Mouse (Mus musculus): ENCODE results near the gene Cdx2. TPM values are rescaled to one million over a fixed set of nuclear protein-coding genes. Genes with fewer than 3 reads are reported as not detected.

Gene Cdx2
- polyA plus RNA-seq, 2 experiments = 0.03 TPM; not detected in 1

DNA sequence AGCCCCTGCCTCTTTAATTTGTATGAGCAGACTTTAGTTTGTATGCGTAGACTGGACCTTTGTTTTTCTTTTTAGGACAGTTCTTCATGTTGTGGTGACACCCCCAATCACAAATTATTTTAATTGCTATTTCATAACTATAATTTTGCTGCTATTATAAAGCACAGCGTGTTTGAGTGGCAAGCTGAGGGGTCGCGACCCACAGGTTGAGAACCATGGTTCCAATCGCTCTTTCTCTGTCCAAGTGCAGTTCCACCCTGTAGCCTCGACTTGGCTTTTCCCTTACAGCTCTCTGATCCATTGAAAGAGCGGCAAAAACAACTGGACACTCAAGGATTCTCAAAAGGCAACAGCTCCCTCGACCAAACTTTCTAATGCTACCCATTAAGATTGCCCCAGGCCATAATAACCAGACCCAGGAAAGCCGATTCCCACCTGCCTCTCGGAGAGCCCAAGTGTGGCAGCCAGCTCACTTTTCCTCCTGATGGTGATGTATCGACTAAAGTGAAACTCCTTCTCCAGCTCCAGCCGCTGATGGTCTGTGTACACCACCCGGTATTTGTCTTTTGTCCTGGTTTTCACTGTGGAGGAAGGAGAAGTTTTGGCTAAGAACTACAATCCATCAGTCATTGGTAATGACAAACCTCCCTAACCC is 4.2 kb downstream of the Cdx2 start:
- Histone ChIP-seq H3K27ac (replicated peaks; ENCODE audit: low read depth, low read length) (no peak overlapping the region), H3K9ac (ENCODE audit: low read depth, low read length, severe bottlenecking) (no peak overlapping the region), H3K27me3 (ENCODE audit: control insufficient read depth, insufficient read depth, low read length) (peaks cover 99% of the 10 kb centered on the region), H3K4me2 (replicated peaks; ENCODE audit: low read depth, low read length, severe bottlenecking) (no peak overlapping the region), H3K36me3 (ENCODE audit: control insufficient read depth, insufficient read depth, low read length) (no peaks in the 10 kb centered on the region), H3K4me1 (ENCODE audit: control insufficient read depth, insufficient read depth, low read length) (peaks cover 15% of the 10 kb centered on the region), H3K9me3 (ENCODE audit: control insufficient read depth, low read length) (no peaks in the 10 kb centered on the region), H3K4me3 (replicated peaks; ENCODE audit: low read length) (no peak overlapping the region)
- no peak for ATAC-seq (ENCODE audit: low FRiP score, low read depth)
- WGBS = 11% methylated on average over 13 of the region's 13 CpGs
- DNase-seq (ENCODE audit: low spot score) = no peak
- TF ChIP-seq POLR2A (IDR thresholded peaks at IDR 0.05; ENCODE audit: borderline replicate concordance, extremely low read depth, insufficient read depth, insufficient read length) = no peak

- H3K4me2 ChIP-seq (replicated peaks; ENCODE audit: low read depth, low read length, severe bottlenecking) = no peak overlapping the region
- peaks cover 99% of the 10 kb centered on the region for H3K27me3 ChIP-seq (ENCODE audit: control insufficient read depth, insufficient read depth, low read length)
- H3K27ac ChIP-seq (replicated peaks; ENCODE audit: low read depth, low read length) = no peak overlapping the region
- ATAC-seq (ENCODE audit: low FRiP score, low read depth) (no peak), DNase-seq (ENCODE audit: low spot score) (no peak)
- no peaks in the 10 kb centered on the region for H3K9me3 ChIP-seq (ENCODE audit: control insufficient read depth, low read length)
- no peak for TF ChIP-seq POLR2A (IDR thresholded peaks at IDR 0.05; ENCODE audit: borderline replicate concordance, extremely low read depth, insufficient read depth, insufficient read length)
- no peaks in the 10 kb centered on the region for H3K36me3 ChIP-seq (ENCODE audit: control insufficient read depth, insufficient read depth, low read length)
- H3K4me3 ChIP-seq (replicated peaks; ENCODE audit: low read length) = no peak overlapping the region
- H3K9ac ChIP-seq (ENCODE audit: low read depth, low read length, severe bottlenecking) = no peak overlapping the region
- H3K4me1 ChIP-seq (ENCODE audit: control insufficient read depth, insufficient read depth, low read length) = peaks cover 15% of the 10 kb centered on the region
- 20% methylated on average over 8 of the region's 8 CpGs for WGBS
Observed at GRCm38 (mm10) chr5:147302141-147302540, 4.9 kb downstream of the Cdx2 start.

- Histone ChIP-seq H3K27me3 (ENCODE audit: control insufficient read depth, insufficient read depth, low read length) (peaks cover 99% of the 10 kb centered on the region), H3K9ac (ENCODE audit: low read depth, low read length, severe bottlenecking) (no peak overlapping the region), H3K4me2 (replicated peaks; ENCODE audit: low read depth, low read length, severe bottlenecking) (no peak overlapping the region), H3K27ac (replicated peaks; ENCODE audit: low read depth, low read length) (no peak overlapping the region), H3K4me1 (ENCODE audit: control insufficient read depth, insufficient read depth, low read length) (peaks cover 15% of the 10 kb centered on the region), H3K4me3 (replicated peaks; ENCODE audit: low read length) (no peak overlapping the region), H3K9me3 (ENCODE audit: control insufficient read depth, low read length) (no peaks in the 10 kb centered on the region), H3K36me3 (ENCODE audit: control insufficient read depth, insufficient read depth, low read length) (no peaks in the 10 kb centered on the region)
- TF ChIP-seq POLR2A (IDR thresholded peaks at IDR 0.05; ENCODE audit: borderline replicate concordance, extremely low read depth, insufficient read depth, insufficient read length) = no peak
- ATAC-seq (ENCODE audit: low FRiP score, low read depth) = no peak
- 9% methylated on average over 10 of the region's 10 CpGs for WGBS
- no peak for DNase-seq (ENCODE audit: low spot score)
Observed at GRCm38 (mm10) chr5:147301781-147302070, 5.3 kb downstream of the Cdx2 start.

DNA sequence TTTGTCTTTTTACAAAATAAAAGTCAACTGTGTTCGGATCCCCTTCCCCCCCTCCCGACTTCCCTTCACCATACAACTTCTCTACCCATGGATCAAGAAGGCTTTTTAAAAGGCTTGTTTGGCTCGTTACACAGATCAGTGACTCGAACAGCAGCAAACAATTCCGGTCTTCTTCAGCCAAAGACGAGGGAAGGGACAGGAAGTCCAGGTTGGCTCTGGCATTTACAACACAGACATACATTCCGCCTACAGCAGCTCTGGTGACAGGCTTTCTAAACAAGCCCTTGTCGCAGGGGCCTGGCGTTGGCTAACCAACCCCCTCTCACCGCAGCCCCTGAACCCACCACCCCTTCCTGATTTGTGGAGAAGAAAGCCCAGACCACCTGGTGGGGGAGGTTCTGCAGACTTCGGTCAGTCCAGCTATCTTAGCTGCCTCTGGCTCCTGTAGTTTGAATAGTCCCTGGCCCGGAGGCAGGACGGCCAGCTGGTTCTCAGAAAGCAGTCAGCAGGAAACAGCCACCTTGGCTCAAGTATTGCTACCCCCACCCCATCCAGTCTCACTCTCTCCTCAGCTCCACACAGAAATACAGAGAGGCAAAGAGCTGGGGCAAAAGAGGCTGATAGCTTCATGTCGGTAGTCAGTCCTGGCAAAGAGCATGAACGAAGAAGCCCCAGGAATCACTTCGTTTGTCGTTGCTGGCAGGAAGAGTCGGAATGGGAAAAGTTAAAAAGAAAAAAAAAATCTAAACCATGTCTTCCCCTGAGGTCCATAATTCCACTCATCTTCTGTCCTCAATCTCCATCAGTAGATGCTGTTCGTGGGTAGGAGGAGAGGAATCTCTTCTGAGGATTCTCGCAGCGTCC is 5.9 kb downstream of the Cdx2 start:
- TF ChIP-seq POLR2A (IDR thresholded peaks at IDR 0.05; ENCODE audit: borderline replicate concordance, extremely low read depth, insufficient read depth, insufficient read length) = no peak
- H3K27me3 ChIP-seq (ENCODE audit: control insufficient read depth, insufficient read depth, low read length) = peaks cover 93% of the 10 kb centered on the region
- peaks cover 10% of the 10 kb centered on the region; the same call in 1 of the 2 replicates for H3K4me1 ChIP-seq (ENCODE audit: control insufficient read depth, insufficient read depth, low read length)
- H3K27ac ChIP-seq (replicated peaks; ENCODE audit: low read depth, low read length) = no peak overlapping the region
- ATAC-seq (ENCODE audit: low FRiP score, low read depth) = no peak
- DNase-seq (ENCODE audit: low spot score) = no peak
- WGBS = 6% methylated on average over 21 of the region's 21 CpGs
- H3K36me3 ChIP-seq (ENCODE audit: control insufficient read depth, insufficient read depth, low read length) = no peaks in the 10 kb centered on the region
- H3K9ac ChIP-seq (ENCODE audit: low read depth, low read length, severe bottlenecking) = no peak overlapping the region
- no peaks in the 10 kb centered on the region for H3K9me3 ChIP-seq (ENCODE audit: control insufficient read depth, low read length)
- H3K4me3 ChIP-seq (replicated peaks; ENCODE audit: low read length) = no peak overlapping the region
- H3K4me2 ChIP-seq (replicated peaks; ENCODE audit: low read depth, low read length, severe bottlenecking) = no peak overlapping the region

DNA sequence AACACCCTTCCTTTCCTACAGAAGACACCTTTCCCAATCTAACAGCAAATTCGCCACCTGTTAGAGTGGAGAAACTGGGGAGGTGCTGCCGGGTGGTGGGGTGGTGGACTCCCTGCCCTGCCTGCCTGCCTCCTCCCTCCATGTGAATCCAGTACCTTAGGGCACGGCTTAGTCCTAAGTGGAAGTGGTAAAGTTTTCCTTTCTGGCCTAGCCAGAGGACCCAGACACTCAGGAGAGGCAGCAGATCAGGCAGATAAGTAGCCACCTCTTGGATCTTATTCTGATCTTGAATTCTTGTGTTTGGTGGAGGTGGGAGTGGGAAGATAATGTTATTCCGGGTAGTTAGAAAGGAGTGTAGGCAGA is 7.1 kb downstream of the Cdx2 start:
- Histone ChIP-seq H3K4me2 (replicated peaks; ENCODE audit: low read depth, low read length, severe bottlenecking) (no peak overlapping the region), H3K4me3 (replicated peaks; ENCODE audit: low read length) (peak overlapping the region; percentile 24), H3K4me1 (ENCODE audit: control insufficient read depth, insufficient read depth, low read length) (0 out of 2 replicates have a peak, but pooled peaks cover 8% of the 10 kb centered on the region), H3K36me3 (ENCODE audit: control insufficient read depth, insufficient read depth, low read length) (no peaks in the 10 kb centered on the region), H3K9me3 (ENCODE audit: control insufficient read depth, low read length) (no peaks in the 10 kb centered on the region), H3K27me3 (ENCODE audit: control insufficient read depth, insufficient read depth, low read length) (peaks cover 90% of the 10 kb centered on the region), H3K27ac (replicated peaks; ENCODE audit: low read depth, low read length) (no peak overlapping the region), H3K9ac (ENCODE audit: low read depth, low read length, severe bottlenecking) (no peak overlapping the region)
- TF ChIP-seq POLR2A (IDR thresholded peaks at IDR 0.05; ENCODE audit: borderline replicate concordance, extremely low read depth, insufficient read depth, insufficient read length) = no peak
- no peak for ATAC-seq (ENCODE audit: low FRiP score, low read depth)
- 4% methylated on average over 4 of the region's 4 CpGs for WGBS
- DNase-seq (ENCODE audit: low spot score) = no peak

Data from limb, embryonic 14.5 days (tissue).